Mouse (Mus musculus): ENCODE results near the gene Myo15.
"Not testable (repeated sequence)": the region's sequence is repeated elsewhere in the genome, so short reads cannot be mapped to it uniquely, and the experiment has no call there.

The Myo15 gene

GRCm38 (mm10) chr11:60548112-60548511 is 79.0 kb downstream of the Myo15 start:
- DNase-seq (ENCODE audit: low read depth): no peak

- peak; percentile 1 for DNase-seq (ENCODE audit: low read depth)
These were observed 84.0 kb downstream of the Myo15 start for GRCm38 (mm10) chr11:60553091-60553490.

DNA sequence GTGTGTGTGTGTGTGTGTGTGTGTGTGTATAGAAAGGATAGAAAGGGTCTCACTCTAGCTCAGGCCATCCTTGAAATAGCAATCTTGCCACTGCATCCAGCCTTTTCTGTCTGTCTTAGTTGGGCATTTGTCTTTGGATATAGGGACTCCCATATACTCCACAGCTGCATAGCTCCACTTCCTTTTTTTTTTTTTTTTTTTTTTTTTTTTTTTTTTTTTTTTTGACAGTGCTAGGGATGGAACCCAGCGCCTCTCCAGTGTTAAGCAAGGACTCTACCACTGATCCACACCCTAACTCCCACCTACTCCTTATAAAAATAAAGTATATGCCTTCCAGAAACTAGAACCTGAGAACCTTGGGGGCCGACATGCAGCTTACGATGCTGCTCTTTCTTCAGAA is 88.5 kb downstream of the Myo15 start:
- DNase-seq (ENCODE audit: low read depth): peak; percentile 0

- peak; percentile 63 for DNase-seq (ENCODE audit: low read depth)
These were observed 90.2 kb downstream of the Myo15 start for GRCm38 (mm10) chr11:60559342-60559741.

GRCm38 (mm10) chr11:60574006-60574405 is 104.9 kb downstream of the Myo15 start:
- DNase-seq (ENCODE audit: low read depth): not testable (repeated sequence)
